Mouse (Mus musculus): ENCODE data around the gene Bex6. TPM values are rescaled to one million over a fixed set of nuclear protein-coding genes. Genes with fewer than 3 reads are reported as not detected.
A peak's percentile ranks its signal among the peaks of the same experiment; 100 is the strongest.

Gene Bex6
- polyA plus RNA-seq, 1 experiment from 2014 or later, result not detected

- no peak for ATAC-seq
- 94% methylated on average over 3 of the region's 3 CpGs for WGBS
These were observed 20.7 kb upstream of the Bex6 start for GRCm38 (mm10) chr16:32158966-32159365.

GRCm38 (mm10) chr16:32160742-32161323 is 18.8 kb upstream of the Bex6 start:
- ATAC-seq, result no peak
- WGBS, result 93% methylated on average over 9 of the region's 9 CpGs
- Histone ChIP-seq H3K4me1 (peaks cover 9% of the 10 kb centered on the region), H3K9ac (no peak overlapping the region), H3K27me3 (peaks cover 11% of the 10 kb centered on the region), H3K27ac (no peak overlapping the region), H3K4me3 (no peak overlapping the region), H3K9me3 (replicated peaks) (no peaks in the 10 kb centered on the region), H3K36me3 (ENCODE audit: poor library complexity, severe bottlenecking) (no peaks in the 10 kb centered on the region), H3K4me2 (no peak overlapping the region)

More at GRCm38 (mm10) chr16:32158966-32159365, 20.7 kb upstream of the Bex6 start:
- Histone ChIP-seq H3K9me3 (replicated peaks) (no peaks in the 10 kb centered on the region), H3K27ac (no peak overlapping the region), H3K27me3 (no peaks in the 10 kb centered on the region), H3K9ac (no peak overlapping the region), H3K4me3 (no peak overlapping the region), H3K4me2 (no peak overlapping the region), H3K36me3 (ENCODE audit: poor library complexity, severe bottlenecking) (no peaks in the 10 kb centered on the region), H3K4me1 (peaks cover 14% of the 10 kb centered on the region; the same call in 1 of the 2 replicates)

GRCm38 (mm10) chr16:32163392-32163791 is 16.2 kb upstream of the Bex6 start:
- peaks cover 11% of the 10 kb centered on the region for H3K27me3 ChIP-seq
- no peak overlapping the region for H3K27ac ChIP-seq
- H3K9me3 ChIP-seq (replicated peaks), result no peaks in the 10 kb centered on the region
- no peak overlapping the region for H3K9ac ChIP-seq
- H3K4me2 ChIP-seq, result no peak overlapping the region
- WGBS, result 74% methylated on average over 4 of the region's 4 CpGs
- no peak for ATAC-seq
- no peak overlapping the region for H3K4me3 ChIP-seq
- H3K4me1 ChIP-seq, result peaks cover 9% of the 10 kb centered on the region
- no peaks in the 10 kb centered on the region for H3K36me3 ChIP-seq (ENCODE audit: poor library complexity, severe bottlenecking)

- Histone ChIP-seq H3K4me1 (peaks cover 9% of the 10 kb centered on the region), H3K9ac (no peak overlapping the region), H3K27me3 (peaks cover 11% of the 10 kb centered on the region), H3K27ac (no peak overlapping the region), H3K9me3 (replicated peaks) (no peaks in the 10 kb centered on the region), H3K4me2 (no peak overlapping the region), H3K36me3 (ENCODE audit: poor library complexity, severe bottlenecking) (no peaks in the 10 kb centered on the region), H3K4me3 (no peak overlapping the region)
- no peak for ATAC-seq
- WGBS, result 80% methylated on average over 5 of the region's 5 CpGs
These were observed 15.7 kb upstream of the Bex6 start for GRCm38 (mm10) chr16:32163891-32164290.

- H3K9me3 ChIP-seq (replicated peaks), result no peaks in the 10 kb centered on the region
- H3K4me1 ChIP-seq, result peaks cover 9% of the 10 kb centered on the region
- WGBS, result 70% methylated on average over 19 of the region's 19 CpGs
- peak overlapping the region; percentile 71; the same call in 1 of the 2 replicates for H3K4me2 ChIP-seq
- peaks cover 11% of the 10 kb centered on the region for H3K27me3 ChIP-seq
- H3K9ac ChIP-seq, result no peak overlapping the region; the same call in 1 of the 2 replicates
- peak overlapping the region; percentile 37; the same call in 1 of the 2 replicates for H3K4me3 ChIP-seq
- no peaks in the 10 kb centered on the region for H3K36me3 ChIP-seq (ENCODE audit: poor library complexity, severe bottlenecking)
- no peak overlapping the region for H3K27ac ChIP-seq
- no peak for ATAC-seq
These were observed 15.1 kb upstream of the Bex6 start for GRCm38 (mm10) chr16:32164396-32165027.

- Histone ChIP-seq H3K4me3 (peak within 1 kb of the TSS; percentile 37), H3K36me3 (ENCODE audit: poor library complexity, severe bottlenecking) (no peaks in the 10 kb centered on the region), H3K4me2 (peak within 1 kb of the TSS; percentile 71), H3K9ac (peak within 1 kb of the TSS; percentile 62), H3K27ac (no peak within 1 kb of the TSS), H3K27me3 (peaks cover 11% of the 10 kb centered on the region), H3K4me1 (peaks cover 9% of the 10 kb centered on the region), H3K9me3 (replicated peaks) (no peaks in the 10 kb centered on the region)
- WGBS, result 1% methylated on average over 25 of the region's 25 CpGs
- no peak for ATAC-seq
These were observed 14.3 kb upstream of the Bex6 start, which contains the start of gene Nrros for GRCm38 (mm10) chr16:32165281-32165821. Gene Nrros (minus strand): TSS chr16:32165594.

- peaks cover 9% of the 10 kb centered on the region for H3K4me1 ChIP-seq
- no peaks in the 10 kb centered on the region for H3K36me3 ChIP-seq (ENCODE audit: poor library complexity, severe bottlenecking)
- H3K4me3 ChIP-seq, result no peak overlapping the region
- no peak overlapping the region for H3K27ac ChIP-seq
- WGBS, result 93% methylated on average over 4 of the region's 4 CpGs
- H3K9me3 ChIP-seq (replicated peaks), result no peaks in the 10 kb centered on the region
- H3K27me3 ChIP-seq, result peaks cover 11% of the 10 kb centered on the region
- H3K9ac ChIP-seq, result no peak overlapping the region
- no peak overlapping the region for H3K4me2 ChIP-seq
- no peak for ATAC-seq
These were observed 11.6 kb upstream of the Bex6 start for GRCm38 (mm10) chr16:32167819-32168545.

- Histone ChIP-seq H3K4me2 (no peak overlapping the region), H3K27me3 (no peaks in the 10 kb centered on the region; the same call in 1 of the 2 replicates), H3K4me1 (no peaks in the 10 kb centered on the region), H3K36me3 (ENCODE audit: poor library complexity, severe bottlenecking) (no peaks in the 10 kb centered on the region), H3K27ac (no peak overlapping the region), H3K4me3 (no peak overlapping the region), H3K9ac (no peak overlapping the region), H3K9me3 (replicated peaks) (no peaks in the 10 kb centered on the region)
- no peak for ATAC-seq
- 87% methylated on average over 5 of the region's 5 CpGs for WGBS
These were observed 8.4 kb upstream of the Bex6 start for GRCm38 (mm10) chr16:32171031-32171731.

GRCm38 (mm10) chr16:32173401-32173800 is 6.2 kb upstream of the Bex6 start:
- no peaks in the 10 kb centered on the region for H3K9me3 ChIP-seq (replicated peaks)
- 74% methylated on average over 10 of the region's 11 CpGs for WGBS
- no peak overlapping the region for H3K9ac ChIP-seq
- H3K27me3 ChIP-seq, result no peaks in the 10 kb centered on the region
- H3K36me3 ChIP-seq (ENCODE audit: poor library complexity, severe bottlenecking), result no peaks in the 10 kb centered on the region
- H3K4me3 ChIP-seq, result no peak overlapping the region
- no peak overlapping the region for H3K4me2 ChIP-seq
- no peak for ATAC-seq
- H3K4me1 ChIP-seq, result peaks cover 7% of the 10 kb centered on the region
- no peak overlapping the region for H3K27ac ChIP-seq

- no peak overlapping the region for H3K4me3 ChIP-seq
- H3K4me1 ChIP-seq, result peaks cover 7% of the 10 kb centered on the region
- WGBS, result 89% methylated on average over 8 of the region's 8 CpGs
- H3K9ac ChIP-seq, result no peak overlapping the region
- H3K27ac ChIP-seq, result no peak overlapping the region
- H3K4me2 ChIP-seq, result no peak overlapping the region
- no peaks in the 10 kb centered on the region for H3K27me3 ChIP-seq
- no peak for ATAC-seq
- H3K9me3 ChIP-seq (replicated peaks), result no peaks in the 10 kb centered on the region
- H3K36me3 ChIP-seq (ENCODE audit: poor library complexity, severe bottlenecking), result no peaks in the 10 kb centered on the region
These were observed 5.2 kb upstream of the Bex6 start for GRCm38 (mm10) chr16:32174340-32175005.

GRCm38 (mm10) chr16:32175029-32175428 is 4.6 kb upstream of the Bex6 start:
- no peak overlapping the region for H3K4me2 ChIP-seq
- no peaks in the 10 kb centered on the region for H3K36me3 ChIP-seq (ENCODE audit: poor library complexity, severe bottlenecking)
- peaks cover 7% of the 10 kb centered on the region for H3K4me1 ChIP-seq
- H3K27me3 ChIP-seq, result no peaks in the 10 kb centered on the region
- WGBS, result 92% methylated on average over 4 of the region's 4 CpGs
- H3K27ac ChIP-seq, result no peak overlapping the region
- no peak overlapping the region for H3K4me3 ChIP-seq
- H3K9ac ChIP-seq, result no peak overlapping the region
- no peak for ATAC-seq
- H3K9me3 ChIP-seq (replicated peaks), result no peaks in the 10 kb centered on the region

Measured in forebrain, embryonic 13.5 days (tissue).